Mouse (Mus musculus) midbrain, embryonic 15.5 days (tissue): ENCODE measurements at regions not wholly inside any gene's neighbourhood (a gene's known extent, or its start where the extent isn't known, plus 50 kb on each side); places are given as distances from the start of the nearest gene placed in this dataset.

ENCODE experiments used
- ATAC-seq: fragments of 200-750 bp; cut with Nextera tagmentation; replicated peaks from 2 replicates; pipeline ENCODE4 v1.8.0; 2017; ENCODE audit warnings: moderate TSS enrichment
- H3K27ac ChIP-seq: fragments of 300-500 bp; sonication (generic); 2 replicates; pipeline ENCODE4 v1.5.1; 2015; ENCODE audit warnings: mild to moderate bottlenecking, inconsistent platforms
- H3K27me3 ChIP-seq: fragments of 300-500 bp; sonication (generic); replicated peaks from 2 replicates; pipeline ENCODE4 v1.6.1; 2015; ENCODE audit warnings: inconsistent platforms
- H3K36me3 ChIP-seq: fragments of 300-500 bp; sonication (generic); replicated peaks from 2 replicates; pipeline ENCODE4 v1.6.1; 2015; ENCODE audit warnings: inconsistent platforms
- H3K4me1 ChIP-seq: fragments of 300-500 bp; sonication (generic); 2 replicates; pipeline ENCODE4 v1.6.1; 2015; ENCODE audit warnings: inconsistent platforms
- H3K4me2 ChIP-seq: fragments of 300-500 bp; sonication (generic); 2 replicates; pipeline ENCODE4 v1.6.1; 2015; ENCODE audit warnings: inconsistent platforms, mild to moderate bottlenecking, moderate library complexity
- H3K4me3 ChIP-seq: fragments of 300-500 bp; sonication (generic); 2 replicates; pipeline ENCODE4 v1.5.1; 2015; ENCODE audit warnings: mild to moderate bottlenecking, inconsistent platforms
- H3K9ac ChIP-seq: fragments of 300-500 bp; sonication (generic); 2 replicates; pipeline ENCODE4 v1.6.1; 2015; ENCODE audit warnings: mild to moderate bottlenecking, inconsistent platforms
- H3K9me3 ChIP-seq: fragments of 300-500 bp; sonication (generic); 2 replicates; pipeline ENCODE4 v1.6.1; 2016; ENCODE audit warnings: inconsistent platforms
- WGBS: fragments of 180-500 bp; shearing (Covaris S2); methylation state at CpG from one replicate; pipeline ENCODE4 v1.1.7; 2015; ENCODE audit warnings: mixed read lengths; 5-methylcytosine and 5-hydroxymethylcytosine counted together

GRCm38 (mm10) chr4:30776816-30777442 lies 1187.0 kb upstream of the Map3k7 start:
- Histone ChIP-seq H3K4me2 (no peak overlapping the region), H3K4me3 (no peak overlapping the region), H3K27me3 (no peaks in the 10 kb centered on the region), H3K27ac (peak overlapping the region; percentile 42), H3K9ac (no peak overlapping the region), H3K4me1 (peaks cover 15% of the 10 kb centered on the region), H3K9me3 (no peaks in the 10 kb centered on the region), H3K36me3 (no peaks in the 10 kb centered on the region)
- no peak; the same call in 1 of the 2 replicates for ATAC-seq
- 18% methylated on average over 2 of the region's 2 CpGs for WGBS

DNA sequence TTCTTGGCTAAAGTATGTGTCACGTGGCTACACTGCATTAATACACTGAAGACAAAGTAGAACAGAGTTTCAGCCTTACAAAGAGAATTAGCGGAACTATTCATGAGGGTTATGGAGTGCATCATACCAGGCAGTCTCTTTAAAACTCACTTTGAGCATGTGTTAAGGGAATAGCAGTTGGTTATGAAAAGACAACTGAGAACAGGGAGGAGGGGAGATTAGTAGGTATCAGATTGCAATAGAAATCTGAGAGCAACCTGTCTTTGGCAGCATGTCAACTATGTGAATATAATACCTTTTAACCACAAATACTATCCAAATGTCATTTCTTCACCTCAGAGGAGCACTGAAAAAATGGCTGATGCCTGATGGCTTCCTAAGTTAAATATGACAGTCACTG lies 1182.2 kb upstream of the Map3k7 start:
- no peak for ATAC-seq
- no peak overlapping the region for H3K27ac ChIP-seq
- H3K9me3 ChIP-seq, result no peaks in the 10 kb centered on the region
- H3K36me3 ChIP-seq, result no peaks in the 10 kb centered on the region
- WGBS, result 66% methylated on average over 2 of the region's 2 CpGs
- no peak overlapping the region for H3K4me3 ChIP-seq
- peaks cover 9% of the 10 kb centered on the region for H3K4me1 ChIP-seq
- no peak overlapping the region for H3K9ac ChIP-seq
- H3K27me3 ChIP-seq, result no peaks in the 10 kb centered on the region
- no peak overlapping the region for H3K4me2 ChIP-seq

DNA sequence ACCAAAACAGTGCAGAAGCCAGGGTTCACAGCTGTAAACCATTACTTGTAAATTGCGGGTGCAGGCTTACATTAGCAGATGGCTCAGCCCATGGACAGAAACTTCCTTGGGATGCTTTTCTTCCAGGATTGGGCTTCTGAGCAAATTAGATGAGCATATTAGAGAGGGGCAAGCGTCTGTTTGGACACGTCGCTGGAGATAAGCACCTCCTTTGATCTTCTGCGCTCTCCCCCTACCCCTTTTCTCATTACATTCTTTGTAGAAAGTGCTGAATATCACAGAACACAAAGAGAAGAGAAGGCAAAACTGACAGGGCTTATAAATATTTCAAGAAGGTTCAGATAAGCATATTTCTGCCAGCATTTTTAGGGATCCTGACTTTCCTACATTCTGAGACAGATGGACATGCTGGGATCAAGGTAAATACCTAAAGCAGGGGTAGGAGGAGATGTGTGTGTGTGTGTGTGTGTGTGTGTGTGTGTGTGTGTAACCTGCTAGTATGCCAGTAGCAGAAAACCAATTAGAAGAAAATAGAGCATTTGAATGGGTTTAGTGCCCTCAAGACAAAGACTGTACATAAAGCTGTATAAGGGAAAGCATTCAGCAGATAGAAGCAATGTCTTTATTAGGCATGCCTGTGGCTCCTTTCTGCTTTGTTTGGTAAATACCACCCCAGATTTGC lies 1173.8 kb upstream of the Map3k7 start:
- no peak overlapping the region for H3K9ac ChIP-seq
- no peaks in the 10 kb centered on the region for H3K9me3 ChIP-seq
- H3K27ac ChIP-seq, result peak overlapping the region; percentile 62
- no peaks in the 10 kb centered on the region for H3K36me3 ChIP-seq
- H3K4me3 ChIP-seq, result no peak overlapping the region
- no peak overlapping the region for H3K4me2 ChIP-seq
- H3K4me1 ChIP-seq, result peaks cover 14% of the 10 kb centered on the region
- WGBS, result 22% methylated on average over 5 of the region's 5 CpGs
- peak; percentile 87 for ATAC-seq
- H3K27me3 ChIP-seq, result no peaks in the 10 kb centered on the region

GRCm38 (mm10) chr4:30809798-30810197 lies 1154.1 kb upstream of the Map3k7 start:
- Histone ChIP-seq H3K4me2 (no peak overlapping the region), H3K27me3 (no peaks in the 10 kb centered on the region), H3K9ac (no peak overlapping the region), H3K36me3 (no peaks in the 10 kb centered on the region), H3K9me3 (no peaks in the 10 kb centered on the region), H3K4me1 (no peaks in the 10 kb centered on the region), H3K27ac (no peak overlapping the region), H3K4me3 (no peak overlapping the region)
- ATAC-seq, result no peak

DNA sequence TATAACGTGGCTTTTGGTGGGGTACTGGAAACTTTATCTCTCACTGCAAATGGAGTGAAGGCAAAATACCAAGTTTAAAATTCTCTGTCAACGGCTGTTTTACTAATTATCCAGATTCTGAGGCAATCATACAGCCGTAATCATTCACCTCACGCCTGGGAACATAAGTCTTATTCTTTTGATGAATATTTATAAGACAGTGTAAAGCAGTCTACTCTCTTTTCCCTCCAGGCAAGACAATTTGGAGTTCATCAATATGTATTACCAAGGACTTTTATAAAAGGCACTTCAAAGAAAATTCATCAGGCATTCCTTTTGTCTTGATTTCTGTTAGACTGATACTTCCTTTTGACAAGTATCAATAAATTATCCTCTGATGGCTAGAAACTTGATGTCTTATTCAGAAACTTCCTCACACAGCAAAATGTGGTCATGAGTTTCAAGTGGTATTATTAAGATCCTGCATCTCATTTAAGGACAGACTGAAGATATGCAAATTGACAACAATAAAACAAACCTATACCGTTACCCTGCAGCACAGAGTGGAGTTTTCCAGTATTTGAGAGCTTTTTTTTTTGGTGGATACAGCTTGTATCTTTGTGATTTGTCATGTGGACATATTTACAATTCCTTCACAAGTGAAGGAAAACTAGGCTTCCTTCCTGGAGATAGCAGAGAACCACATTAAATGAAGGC lies 1108.4 kb upstream of the Map3k7 start:
- 0 out of 2 replicates have a peak overlapping the region, but pooled peaks have one; percentile 29 for H3K27ac ChIP-seq
- H3K4me3 ChIP-seq, result no peak overlapping the region
- 21% methylated on average over 5 of the region's 5 CpGs for WGBS
- H3K9me3 ChIP-seq, result no peaks in the 10 kb centered on the region
- ATAC-seq, result peak; percentile 90
- H3K27me3 ChIP-seq, result no peaks in the 10 kb centered on the region
- peaks cover 8% of the 10 kb centered on the region; the same call in 1 of the 2 replicates for H3K4me1 ChIP-seq
- H3K36me3 ChIP-seq, result no peaks in the 10 kb centered on the region
- H3K9ac ChIP-seq, result no peak overlapping the region
- H3K4me2 ChIP-seq, result no peak overlapping the region

DNA sequence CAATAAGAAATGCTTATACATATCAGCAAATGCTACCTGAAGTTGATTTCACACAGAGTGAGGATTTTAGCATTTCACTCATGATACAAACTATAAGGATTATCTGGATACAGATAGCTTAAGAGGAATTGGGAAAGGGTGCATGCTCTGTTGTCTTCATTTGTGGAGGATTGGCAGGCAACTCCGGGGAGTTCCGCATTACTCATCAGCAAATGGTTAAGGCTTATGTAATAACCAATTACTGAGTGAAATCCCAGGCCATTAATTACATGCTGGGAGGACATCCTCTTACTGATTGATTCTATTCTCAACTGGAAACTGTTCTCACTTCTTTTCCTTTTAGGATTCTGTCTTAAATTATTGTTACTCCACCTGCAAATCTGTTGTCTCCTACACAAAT lies 1058.9 kb upstream of the Map3k7 start:
- Histone ChIP-seq H3K9ac (no peak overlapping the region), H3K4me1 (no peaks in the 10 kb centered on the region), H3K4me2 (no peak overlapping the region), H3K4me3 (no peak overlapping the region), H3K27ac (no peak overlapping the region), H3K9me3 (no peaks in the 10 kb centered on the region), H3K27me3 (no peaks in the 10 kb centered on the region), H3K36me3 (no peaks in the 10 kb centered on the region)
- ATAC-seq, result 0 out of 2 replicates have a peak, but pooled peaks have one; percentile 24
- 74% methylated on average over 2 of the region's 2 CpGs for WGBS

DNA sequence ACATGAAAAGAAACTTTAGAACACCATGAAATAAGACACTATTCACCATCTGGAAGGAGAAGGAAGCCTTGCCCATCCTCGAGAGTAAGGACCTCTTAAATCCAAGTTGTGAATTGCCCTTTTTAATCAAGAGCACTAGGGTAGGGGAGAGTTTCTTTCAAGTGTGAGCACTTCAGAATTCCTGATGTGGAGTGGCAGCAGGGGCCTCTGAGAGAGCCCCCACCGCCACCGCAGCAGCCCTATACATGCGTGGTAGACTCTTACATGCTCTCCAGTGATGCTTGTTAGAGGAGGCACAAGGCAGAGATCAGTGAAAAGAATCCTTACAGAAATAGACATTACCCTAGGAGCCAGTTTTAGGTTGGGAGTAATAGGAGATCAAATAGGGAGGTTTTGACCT lies 1041.0 kb upstream of the Map3k7 start:
- no peak for ATAC-seq
- WGBS, result 80% methylated on average over 4 of the region's 4 CpGs
- H3K27ac ChIP-seq, result no peak overlapping the region

GRCm38 (mm10) chr4:30932358-30932757 lies 1031.5 kb upstream of the Map3k7 start:
- H3K27ac ChIP-seq, result no peak overlapping the region
- no peak overlapping the region for H3K4me3 ChIP-seq
- H3K9ac ChIP-seq, result no peak overlapping the region
- no peaks in the 10 kb centered on the region for H3K4me1 ChIP-seq
- ATAC-seq, result no peak
- no peaks in the 10 kb centered on the region for H3K27me3 ChIP-seq
- 68% methylated on average over 3 of the region's 3 CpGs for WGBS
- H3K36me3 ChIP-seq, result no peaks in the 10 kb centered on the region
- H3K9me3 ChIP-seq, result no peaks in the 10 kb centered on the region
- H3K4me2 ChIP-seq, result no peak overlapping the region

More for the DNA sequence above, 1041.0 kb upstream of the Map3k7 start:
- H3K9ac ChIP-seq, result no peak overlapping the region
- no peaks in the 10 kb centered on the region for H3K36me3 ChIP-seq
- no peak overlapping the region for H3K4me3 ChIP-seq
- no peak overlapping the region for H3K4me2 ChIP-seq
- no peaks in the 10 kb centered on the region for H3K9me3 ChIP-seq
- H3K27me3 ChIP-seq, result no peaks in the 10 kb centered on the region
- H3K4me1 ChIP-seq, result no peaks in the 10 kb centered on the region

DNA sequence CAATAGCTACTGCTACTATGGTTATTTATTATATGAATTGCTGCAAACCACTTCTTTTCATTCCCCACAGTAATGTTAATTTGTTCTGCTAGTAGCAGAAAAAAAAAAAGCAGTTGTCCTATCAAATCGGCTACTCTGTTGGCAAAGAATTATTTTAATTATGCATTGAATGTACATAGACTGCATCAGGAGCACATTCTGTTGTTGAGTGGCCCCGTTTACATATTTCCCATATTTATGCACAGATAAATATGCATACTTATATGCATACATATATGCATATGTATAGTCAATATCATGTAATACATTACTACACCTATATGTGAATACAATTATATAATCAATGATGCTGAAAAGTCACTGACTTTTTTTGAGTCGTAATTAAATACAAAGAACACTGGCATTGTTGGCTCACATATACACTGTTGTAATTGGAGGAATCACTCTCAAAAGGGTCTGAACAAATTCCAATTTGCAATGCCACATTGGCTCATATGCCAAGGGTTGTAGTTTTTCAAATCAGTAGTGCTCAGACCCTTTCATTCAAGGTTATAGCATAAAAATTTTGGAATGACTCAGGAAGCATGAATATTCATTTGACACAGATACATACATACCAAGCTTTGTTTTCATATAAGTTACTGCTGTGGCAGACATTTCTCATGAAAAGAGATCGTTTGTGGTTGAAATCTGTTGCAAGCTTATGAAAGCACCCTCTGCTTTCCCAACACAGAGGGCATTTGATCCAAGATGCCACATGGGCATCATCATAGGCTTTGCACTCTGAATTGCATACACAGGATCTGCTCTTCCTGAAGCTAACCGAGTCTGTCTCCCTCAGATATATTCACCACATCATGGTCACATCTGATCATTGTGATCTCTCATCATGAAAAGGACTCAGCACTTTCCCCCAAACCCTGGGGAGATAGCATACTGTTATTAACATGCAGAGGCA lies 1030.6 kb upstream of the Map3k7 start:
- 74% methylated on average over 5 of the region's 5 CpGs for WGBS
- no peak overlapping the region for H3K4me3 ChIP-seq
- H3K4me2 ChIP-seq, result no peak overlapping the region
- no peak for ATAC-seq
- H3K27me3 ChIP-seq, result no peaks in the 10 kb centered on the region
- no peak overlapping the region for H3K9ac ChIP-seq
- no peaks in the 10 kb centered on the region for H3K9me3 ChIP-seq
- no peak overlapping the region for H3K27ac ChIP-seq
- H3K4me1 ChIP-seq, result no peaks in the 10 kb centered on the region
- no peaks in the 10 kb centered on the region for H3K36me3 ChIP-seq

DNA sequence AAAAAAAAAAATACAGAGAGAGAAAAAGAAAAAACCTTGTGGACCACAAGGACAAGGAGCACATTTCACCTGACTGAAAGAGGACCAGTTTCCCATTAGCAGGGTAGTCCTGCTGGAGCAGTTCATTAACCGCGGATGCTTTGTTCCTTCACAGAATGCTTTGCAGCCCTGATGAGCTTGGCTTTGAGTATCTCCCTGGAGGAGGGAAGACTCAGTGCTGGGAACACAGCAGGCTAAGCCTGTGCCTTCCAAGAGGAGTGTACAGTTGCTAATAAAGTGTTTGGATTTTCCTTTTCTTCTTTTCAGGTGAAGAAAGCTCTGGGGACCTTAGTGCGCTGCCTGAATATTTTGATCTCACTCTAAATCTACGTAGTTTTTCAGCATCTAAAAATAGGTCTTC lies 980.3 kb upstream of the Map3k7 start:
- Histone ChIP-seq H3K4me1 (no peaks in the 10 kb centered on the region), H3K27ac (no peak overlapping the region), H3K36me3 (no peaks in the 10 kb centered on the region), H3K4me2 (no peak overlapping the region), H3K27me3 (no peaks in the 10 kb centered on the region), H3K9ac (no peak overlapping the region), H3K9me3 (no peaks in the 10 kb centered on the region), H3K4me3 (no peak overlapping the region)
- 59% methylated on average over 4 of the region's 4 CpGs for WGBS
- ATAC-seq, result peak; percentile 69; the same call in 1 of the 2 replicates

- H3K27me3 ChIP-seq, result no peaks in the 10 kb centered on the region
- no peak overlapping the region for H3K27ac ChIP-seq
- H3K9me3 ChIP-seq, result no peaks in the 10 kb centered on the region
- no peak overlapping the region for H3K4me3 ChIP-seq
- ATAC-seq, result no peak
- H3K36me3 ChIP-seq, result no peaks in the 10 kb centered on the region
- no peaks in the 10 kb centered on the region for H3K4me1 ChIP-seq
- H3K4me2 ChIP-seq, result no peak overlapping the region
- H3K9ac ChIP-seq, result no peak overlapping the region
Measured at GRCm38 (mm10) chr4:31012006-31012405, 951.9 kb upstream of the Map3k7 start.
